Mouse (Mus musculus): ENCODE data around the gene Aknad1. TPM values are rescaled to one million over a fixed set of nuclear protein-coding genes. Genes with fewer than 3 reads are reported as not detected.

Aknad1 gene
- polyA plus RNA-seq, 1 experiment from 2014 or later: 0.13 TPM

- H3K4me2 ChIP-seq (ENCODE audit: low read depth, low read length): no peak overlapping the region
- DNase-seq (no peak), ATAC-seq (no peak)
- no peak overlapping the region for H3K27ac ChIP-seq (ENCODE audit: low read depth)
- no peaks in the 10 kb centered on the region for H3K9me3 ChIP-seq (ENCODE audit: low read length)
- WGBS (ENCODE audit: insufficient replicate concordance): 91% methylated on average over 9 of the region's 9 CpGs
- no peak overlapping the region for H3K9ac ChIP-seq (replicated peaks)
- no peak overlapping the region for H3K4me3 ChIP-seq (ENCODE audit: low read depth, low read length)
- no peaks in the 10 kb centered on the region for H3K4me1 ChIP-seq (ENCODE audit: insufficient read depth)
- TF ChIP-seq CTCF (IDR thresholded peaks at IDR 0.05; ENCODE audit: low read depth): no peak
- TF ChIP-seq EP300 (IDR thresholded peaks at IDR 0.05; ENCODE audit: low read depth): no peak
- no peaks in the 10 kb centered on the region for H3K27me3 ChIP-seq (ENCODE audit: insufficient read depth, low read length)
- peaks cover 42% of the 10 kb centered on the region for H3K36me3 ChIP-seq (replicated peaks; ENCODE audit: insufficient read depth, low read length)
These were observed 55.3 kb downstream of the Aknad1 start for GRCm38 (mm10) chr3:108794780-108795179.

- no peak for TF ChIP-seq CTCF (IDR thresholded peaks at IDR 0.05; ENCODE audit: low read depth)
- TF ChIP-seq EP300 (IDR thresholded peaks at IDR 0.05; ENCODE audit: low read depth): no peak
- Histone ChIP-seq H3K27me3 (ENCODE audit: insufficient read depth, low read length) (no peaks in the 10 kb centered on the region), H3K27ac (ENCODE audit: low read depth) (no peak overlapping the region), H3K4me3 (ENCODE audit: low read depth, low read length) (no peak overlapping the region), H3K36me3 (replicated peaks; ENCODE audit: insufficient read depth, low read length) (peaks cover 52% of the 10 kb centered on the region), H3K9me3 (ENCODE audit: low read length) (no peaks in the 10 kb centered on the region), H3K9ac (replicated peaks) (no peak overlapping the region), H3K4me2 (ENCODE audit: low read depth, low read length) (no peak overlapping the region), H3K4me1 (ENCODE audit: insufficient read depth) (no peaks in the 10 kb centered on the region)
- 74% methylated on average over 7 of the region's 7 CpGs for WGBS (ENCODE audit: insufficient replicate concordance)
- DNase-seq: no peak
- ATAC-seq: no peak
These were observed 56.3 kb downstream of the Aknad1 start for GRCm38 (mm10) chr3:108795554-108796299.

GRCm38 (mm10) chr3:108796386-108796785, 56.9 kb downstream of the Aknad1 start:
- Histone ChIP-seq H3K4me2 (ENCODE audit: low read depth, low read length) (no peak overlapping the region), H3K9me3 (ENCODE audit: low read length) (no peaks in the 10 kb centered on the region), H3K27me3 (ENCODE audit: insufficient read depth, low read length) (no peaks in the 10 kb centered on the region), H3K27ac (ENCODE audit: low read depth) (no peak overlapping the region), H3K36me3 (replicated peaks; ENCODE audit: insufficient read depth, low read length) (peaks cover 55% of the 10 kb centered on the region), H3K9ac (replicated peaks) (no peak overlapping the region), H3K4me3 (ENCODE audit: low read depth, low read length) (no peak overlapping the region), H3K4me1 (ENCODE audit: insufficient read depth) (no peaks in the 10 kb centered on the region)
- no peak for ATAC-seq
- no peak for DNase-seq
- 80% methylated on average over 4 of the region's 4 CpGs for WGBS (ENCODE audit: insufficient replicate concordance)
- no peak for TF ChIP-seq CTCF (IDR thresholded peaks at IDR 0.05; ENCODE audit: low read depth)
- no peak for TF ChIP-seq EP300 (IDR thresholded peaks at IDR 0.05; ENCODE audit: low read depth)

GRCm38 (mm10) chr3:108797723-108798122, 58.3 kb downstream of the Aknad1 start:
- Histone ChIP-seq H3K27me3 (ENCODE audit: insufficient read depth, low read length) (no peaks in the 10 kb centered on the region), H3K4me1 (ENCODE audit: insufficient read depth) (no peaks in the 10 kb centered on the region), H3K9ac (replicated peaks) (no peak overlapping the region), H3K36me3 (replicated peaks; ENCODE audit: insufficient read depth, low read length) (peaks cover 66% of the 10 kb centered on the region), H3K27ac (ENCODE audit: low read depth) (0 out of 2 replicates have a peak overlapping the region, but pooled peaks have one; percentile 58), H3K4me2 (ENCODE audit: low read depth, low read length) (no peak overlapping the region), H3K9me3 (ENCODE audit: low read length) (no peaks in the 10 kb centered on the region), H3K4me3 (ENCODE audit: low read depth, low read length) (no peak overlapping the region)
- ATAC-seq (no peak; the same call in 1 of the 2 replicates), DNase-seq (no peak)
- TF ChIP-seq EP300 (IDR thresholded peaks at IDR 0.05; ENCODE audit: low read depth) (no peak), CTCF (IDR thresholded peaks at IDR 0.05; ENCODE audit: low read depth) (no peak)
- 70% methylated on average over 6 of the region's 6 CpGs for WGBS (ENCODE audit: insufficient replicate concordance)

- no peak for DNase-seq
- TF ChIP-seq EP300 (IDR thresholded peaks at IDR 0.05; ENCODE audit: low read depth): no peak
- peak; percentile 38 for TF ChIP-seq CTCF (IDR thresholded peaks at IDR 0.05; ENCODE audit: low read depth)
- H3K36me3 ChIP-seq (replicated peaks; ENCODE audit: insufficient read depth, low read length): peaks cover 72% of the 10 kb centered on the region
- 67% methylated on average over 2 of the region's 2 CpGs for WGBS (ENCODE audit: insufficient replicate concordance)
- H3K27me3 ChIP-seq (ENCODE audit: insufficient read depth, low read length): no peaks in the 10 kb centered on the region
- ATAC-seq: no peak
- H3K9me3 ChIP-seq (ENCODE audit: low read length): no peaks in the 10 kb centered on the region
- H3K4me2 ChIP-seq (ENCODE audit: low read depth, low read length): no peak overlapping the region
- H3K9ac ChIP-seq (replicated peaks): no peak overlapping the region
- no peaks in the 10 kb centered on the region for H3K4me1 ChIP-seq (ENCODE audit: insufficient read depth)
- H3K27ac ChIP-seq (ENCODE audit: low read depth): no peak overlapping the region
- no peak overlapping the region for H3K4me3 ChIP-seq (ENCODE audit: low read depth, low read length)
These were observed 58.9 kb downstream of the Aknad1 start for GRCm38 (mm10) chr3:108798375-108798774.

GRCm38 (mm10) chr3:108805622-108806021, 66.2 kb downstream of the Aknad1 start:
- H3K4me1 ChIP-seq (ENCODE audit: insufficient read depth): no peaks in the 10 kb centered on the region
- no peak overlapping the region for H3K4me2 ChIP-seq (ENCODE audit: low read depth, low read length)
- DNase-seq (no peak), ATAC-seq (no peak)
- no peak overlapping the region for H3K9ac ChIP-seq (replicated peaks)
- no peaks in the 10 kb centered on the region for H3K27me3 ChIP-seq (ENCODE audit: insufficient read depth, low read length)
- H3K4me3 ChIP-seq (ENCODE audit: low read depth, low read length): no peak overlapping the region
- TF ChIP-seq CTCF (IDR thresholded peaks at IDR 0.05; ENCODE audit: low read depth): no peak
- peaks cover 46% of the 10 kb centered on the region for H3K36me3 ChIP-seq (replicated peaks; ENCODE audit: insufficient read depth, low read length)
- no peak overlapping the region for H3K27ac ChIP-seq (ENCODE audit: low read depth)
- no peaks in the 10 kb centered on the region for H3K9me3 ChIP-seq (ENCODE audit: low read length)
- 76% methylated on average over 5 of the region's 5 CpGs for WGBS (ENCODE audit: insufficient replicate concordance)

Data from liver, postnatal 0 days (tissue).